Mouse (Mus musculus) CH12.LX (cell line): ENCODE results near the gene Yars.

Source experiments
- EP300 ChIP-seq: IDR thresholded peaks from 2 replicates; pipeline ENCODE4 v1.6.1; 2011; ENCODE audit warnings: low read length, improper control_type of control experiment
- HCFC1 ChIP-seq: IDR thresholded peaks from 2 replicates; pipeline ENCODE4 v1.6.1; 2012; ENCODE audit warnings: low read depth, mild to moderate bottlenecking, inconsistent platforms, low read length, improper control_type of control experiment
- MAZ ChIP-seq: IDR thresholded peaks from 2 replicates; pipeline ENCODE4 v1.6.1; 2012; ENCODE audit warnings: low read depth, mild to moderate bottlenecking, inconsistent platforms, low read length, improper control_type of control experiment, moderate library complexity
- POLR2A ChIP-seq: IDR thresholded peaks from 2 replicates; pipeline ENCODE4 v1.6.1; 2011; ENCODE audit warnings: low read depth, mild to moderate bottlenecking, improper control_type of control experiment, low read length
- ZC3H11A ChIP-seq: IDR thresholded peaks from 2 replicates; pipeline ENCODE4 v1.6.1; 2012; ENCODE audit warnings: low read depth, mild to moderate bottlenecking, inconsistent platforms, low read length, improper control_type of control experiment

DNA sequence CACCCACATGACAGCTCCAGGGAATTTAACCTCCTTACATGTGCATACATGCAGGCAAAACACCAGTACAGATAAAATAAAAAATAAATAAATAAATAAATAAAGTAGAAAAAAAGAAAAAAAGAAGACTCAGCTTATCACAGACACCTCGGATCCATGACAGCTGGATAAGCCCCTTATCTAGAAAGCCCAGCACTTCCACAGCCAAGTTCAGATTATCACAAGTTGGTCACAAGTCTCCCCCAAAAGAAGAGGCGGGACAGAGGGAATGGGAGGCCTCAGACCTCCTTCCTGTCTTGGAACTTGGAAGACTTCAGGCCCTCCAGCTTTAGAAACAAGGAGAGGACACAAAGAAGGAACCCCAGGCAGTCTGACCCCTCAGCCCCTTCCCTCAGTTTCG, 45.6 kb downstream of the Yars start:
- TF ChIP-seq HCFC1: no peak
- TF ChIP-seq POLR2A: no peak
- no peak for TF ChIP-seq ZC3H11A
- no peak for TF ChIP-seq EP300
- TF ChIP-seq MAZ: no peak
